Mouse (Mus musculus): ENCODE data around the gene Fbxw10. TPM values are rescaled to one million over a fixed set of nuclear protein-coding genes. Genes with fewer than 3 reads are reported as not detected.

Fbxw10 gene
- polyA plus RNA-seq (2014; fragmentation: Illumina TruSeq; extraction: RNeasy Lipid Tissue Mini Kit (QIAGEN cat#74804); ENCODE audit: low read depth, low replicate concordance): 0.26 TPM

GRCm38 (mm10) chr11:62846961-62847654 is at the start of gene Fbxw10:
TSS of gene Fbxw10 (plus strand) at chr11:62847069.

GRCm38 (mm10) chr11:62820059-62820541 is 26.8 kb upstream of the Fbxw10 start, which contains the start of gene Trim16:
TSS of gene Trim16 (plus strand) at chr11:62820231.

GRCm38 (mm10) chr11:62879220-62880048 is 32.6 kb downstream of the Fbxw10 start, which contains the start of gene Tvp23b:
TSS of gene Tvp23b (plus strand) at chr11:62879455.

Other genes with a start within 250 kb of the Fbxw10 start
- 6.5 TPM for gene Lrrc75a, start 198.5 kb upstream of the Fbxw10 start, polyA plus RNA-seq (2014; fragmentation: Illumina TruSeq; extraction: RNeasy Lipid Tissue Mini Kit (QIAGEN cat#74804); ENCODE audit: low read depth, low replicate concordance)
- 17.9 TPM for gene Mmgt2, start 198.4 kb upstream of the Fbxw10 start, polyA plus RNA-seq (2014; fragmentation: Illumina TruSeq; extraction: RNeasy Lipid Tissue Mini Kit (QIAGEN cat#74804); ENCODE audit: low read depth, low replicate concordance)
- 2.0 TPM for gene Zfp287, start 115.2 kb upstream of the Fbxw10 start, polyA plus RNA-seq (2014; fragmentation: Illumina TruSeq; extraction: RNeasy Lipid Tissue Mini Kit (QIAGEN cat#74804); ENCODE audit: low read depth, low replicate concordance)
- not detected for gene Gm10428, start 94.0 kb upstream of the Fbxw10 start, polyA plus RNA-seq (2014; fragmentation: Illumina TruSeq; extraction: RNeasy Lipid Tissue Mini Kit (QIAGEN cat#74804); ENCODE audit: low read depth, low replicate concordance)
- gene Zfp286, start 57.6 kb upstream of the Fbxw10 start, polyA plus RNA-seq (2014; fragmentation: Illumina TruSeq; extraction: RNeasy Lipid Tissue Mini Kit (QIAGEN cat#74804); ENCODE audit: low read depth, low replicate concordance): 1.5 TPM
- 4.9 TPM for gene Trim16, start 26.8 kb upstream of the Fbxw10 start, polyA plus RNA-seq (2014; fragmentation: Illumina TruSeq; extraction: RNeasy Lipid Tissue Mini Kit (QIAGEN cat#74804); ENCODE audit: low read depth, low replicate concordance)
- gene Tvp23b, start 32.4 kb downstream of the Fbxw10 start, polyA plus RNA-seq (2014; fragmentation: Illumina TruSeq; extraction: RNeasy Lipid Tissue Mini Kit (QIAGEN cat#74804); ENCODE audit: low read depth, low replicate concordance): 24.4 TPM
- gene Cdrt4, start 104.1 kb downstream of the Fbxw10 start, polyA plus RNA-seq (2014; fragmentation: Illumina TruSeq; extraction: RNeasy Lipid Tissue Mini Kit (QIAGEN cat#74804); ENCODE audit: low read depth, low replicate concordance): not detected
- gene Tekt3, start 214.6 kb downstream of the Fbxw10 start, polyA plus RNA-seq (2014; fragmentation: Illumina TruSeq; extraction: RNeasy Lipid Tissue Mini Kit (QIAGEN cat#74804); ENCODE audit: low read depth, low replicate concordance): not detected